Mouse (Mus musculus) MEL (cell line): ENCODE data around the gene BC048679.

Source experiments
- CTCF ChIP-seq, 3 experiments: IDR thresholded peaks in 2 of 3; conservative IDR thresholded peaks in 1 of 3; 2 replicates each; pipeline ENCODE4 v1.5.1; 2011 to 2012; ENCODE audit warnings: low read length in 3 of 3, low read depth in 2 of 3, mild to moderate bottlenecking in 2 of 3, improper control_type of control experiment in 1 of 3, inconsistent platforms in 1 of 3, mixed read lengths in 1 of 3, moderate library complexity in 1 of 3; ENCODE audit not compliant: control insufficient read depth in 1 of 3, insufficient read depth in 1 of 3, poor library complexity in 1 of 3, severe bottlenecking in 1 of 3
- EP300 ChIP-seq, 2 experiments: IDR thresholded peaks; 2 replicates each; pipeline ENCODE4 v1.6.1; 2011; ENCODE audit warnings: improper control_type of control experiment in 2 of 2, low read length in 2 of 2, low read depth in 1 of 2, mild to moderate bottlenecking in 1 of 2
- GATA1 ChIP-seq: IDR thresholded peaks from 2 replicates; pipeline ENCODE4 v1.6.1; 2011; ENCODE audit warnings: low read depth, low read length, improper control_type of control experiment
- JUND ChIP-seq: IDR thresholded peaks from 2 replicates; pipeline ENCODE4 v1.6.1; 2011; ENCODE audit warnings: low read depth, mild to moderate bottlenecking, improper control_type of control experiment, low read length
- POLR2A ChIP-seq, 2 experiments: IDR thresholded peaks; 2 replicates each; pipeline ENCODE4 v1.6.1; 2011 to 2012; ENCODE audit warnings: low read length in 2 of 2, mild to moderate bottlenecking in 2 of 2, control low read depth in 1 of 2, improper control_type of control experiment in 1 of 2, low read depth in 1 of 2, moderate library complexity in 1 of 2; ENCODE audit not compliant: control insufficient read depth in 1 of 2, insufficient read depth in 1 of 2, poor library complexity in 1 of 2
- RAD21 ChIP-seq: IDR thresholded peaks from 2 replicates; pipeline ENCODE4 v1.6.1; 2011; ENCODE audit warnings: mild to moderate bottlenecking, low read depth, low read length, improper control_type of control experiment
- USF2 ChIP-seq, 2 experiments: IDR thresholded peaks; 2 replicates each; pipeline ENCODE4 v1.6.1; 2011 to 2012; ENCODE audit warnings: improper control_type of control experiment in 2 of 2, low read length in 2 of 2, borderline replicate concordance in 1 of 2, inconsistent platforms in 1 of 2, low read depth in 1 of 2, mild to moderate bottlenecking in 1 of 2; ENCODE audit not compliant: insufficient read depth in 1 of 2
- ZKSCAN1 ChIP-seq: IDR thresholded peaks from 2 replicates; pipeline ENCODE4 v1.6.1; 2012; ENCODE audit warnings: low read depth, mild to moderate bottlenecking, inconsistent platforms, low read length, improper control_type of control experiment, moderate library complexity

DNA sequence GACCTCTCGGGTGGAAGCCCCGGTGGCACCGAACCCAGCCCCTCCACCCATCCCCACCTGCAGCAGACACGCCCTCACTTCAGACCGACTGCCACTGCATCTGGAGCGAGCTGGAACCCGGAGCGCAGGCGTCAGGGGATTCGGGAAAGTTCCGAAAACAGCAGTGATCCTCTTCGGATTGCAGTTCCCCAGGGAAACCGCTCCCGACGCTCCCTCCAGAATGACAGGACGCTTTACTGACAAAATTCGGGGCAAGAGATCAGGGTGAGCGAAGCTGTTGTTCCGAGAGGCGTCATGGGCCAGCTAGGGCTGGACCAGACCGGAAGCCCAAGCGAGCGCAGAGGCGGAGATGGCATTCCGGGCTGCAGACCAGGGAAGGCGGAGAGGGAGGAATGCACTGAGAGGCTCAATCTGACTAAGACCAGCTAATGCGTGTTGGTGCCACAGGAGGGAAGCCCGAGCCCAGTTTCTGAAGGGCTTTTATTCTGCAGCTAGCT is 42.9 kb downstream of the BC048679 start, which contains the start of gene Cpeb1:
- TF ChIP-seq RAD21 (no peak), EP300 (IDR thresholded peaks at IDR 0.05; ENCODE audit: low read depth in 1 of 2, low read length in 2 of 2) (no peak), CTCF (IDR thresholded peaks at IDR 0.05 in 2 of 3, conservative IDR thresholded peaks at IDR 0.05 in 1 of 3; ENCODE audit: control insufficient read depth in 1 of 3, insufficient read depth in 1 of 3, low read depth in 2 of 3, low read length in 3 of 3, poor library complexity in 1 of 3, severe bottlenecking in 1 of 3) (no peak), JUND (no peak), USF2 (IDR thresholded peaks at IDR 0.05; ENCODE audit: borderline replicate concordance in 1 of 2, insufficient read depth in 1 of 2, low read depth in 1 of 2, low read length in 2 of 2) (no peak), ZKSCAN1 (no peak), POLR2A (IDR thresholded peaks at IDR 0.05; ENCODE audit: control insufficient read depth in 1 of 2, insufficient read depth in 1 of 2, low read depth in 1 of 2, low read length in 2 of 2, poor library complexity in 1 of 2) (no peak; a peak in 1 of 4 replicates), GATA1 (no peak)
